Mouse (Mus musculus): ENCODE results near the gene Irs3. TPM values are rescaled to one million over a fixed set of nuclear protein-coding genes. Genes with fewer than 3 reads are reported as not detected.

Irs3 gene
- polyA plus RNA-seq, 1 experiment from 2014 or later: 1.4 TPM

DNA sequence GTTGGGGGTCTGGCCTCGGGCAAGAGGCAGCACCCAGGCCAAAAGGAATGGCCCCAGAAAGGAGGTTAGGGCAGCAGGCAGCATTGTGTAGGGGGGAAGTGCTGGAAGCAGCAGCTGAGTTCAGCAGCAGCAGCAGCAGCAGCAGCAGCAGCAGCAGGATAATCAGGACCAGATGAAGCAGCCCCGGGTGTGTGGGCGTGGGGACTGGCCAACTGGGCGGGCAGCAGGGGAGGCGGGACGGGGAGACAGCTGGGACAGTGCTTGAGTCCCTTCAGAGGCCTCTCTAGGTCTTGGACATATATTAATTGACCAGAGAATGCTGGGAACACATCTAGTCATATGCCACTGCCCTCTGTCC, 34.3 kb downstream of the Irs3 start:
- no peaks in the 10 kb centered on the region; the same call in 1 of the 2 replicates for H3K27me3 ChIP-seq (ENCODE audit: insufficient read depth, low read length)
- H3K9ac ChIP-seq (replicated peaks; ENCODE audit: low read length): peak overlapping the region; percentile 66
- 3% methylated on average over 6 of the region's 6 CpGs for WGBS
- H3K36me3 ChIP-seq (ENCODE audit: insufficient read depth, low read length): peaks cover 9% of the 10 kb centered on the region
- no peaks in the 10 kb centered on the region for H3K9me3 ChIP-seq (ENCODE audit: low read length)
- peak overlapping the region; percentile 46 for H3K4me3 ChIP-seq (ENCODE audit: low read length)
- peak; percentile 82 for ATAC-seq (ENCODE audit: low FRiP score, low TSS enrichment)
- peak overlapping the region; percentile 96 for H3K27ac ChIP-seq (ENCODE audit: low read length)
- peaks cover 56% of the 10 kb centered on the region for H3K4me1 ChIP-seq (ENCODE audit: insufficient read depth, low read length)
- peak overlapping the region; percentile 58 for H3K4me2 ChIP-seq (replicated peaks; ENCODE audit: low read depth, low read length)

DNA sequence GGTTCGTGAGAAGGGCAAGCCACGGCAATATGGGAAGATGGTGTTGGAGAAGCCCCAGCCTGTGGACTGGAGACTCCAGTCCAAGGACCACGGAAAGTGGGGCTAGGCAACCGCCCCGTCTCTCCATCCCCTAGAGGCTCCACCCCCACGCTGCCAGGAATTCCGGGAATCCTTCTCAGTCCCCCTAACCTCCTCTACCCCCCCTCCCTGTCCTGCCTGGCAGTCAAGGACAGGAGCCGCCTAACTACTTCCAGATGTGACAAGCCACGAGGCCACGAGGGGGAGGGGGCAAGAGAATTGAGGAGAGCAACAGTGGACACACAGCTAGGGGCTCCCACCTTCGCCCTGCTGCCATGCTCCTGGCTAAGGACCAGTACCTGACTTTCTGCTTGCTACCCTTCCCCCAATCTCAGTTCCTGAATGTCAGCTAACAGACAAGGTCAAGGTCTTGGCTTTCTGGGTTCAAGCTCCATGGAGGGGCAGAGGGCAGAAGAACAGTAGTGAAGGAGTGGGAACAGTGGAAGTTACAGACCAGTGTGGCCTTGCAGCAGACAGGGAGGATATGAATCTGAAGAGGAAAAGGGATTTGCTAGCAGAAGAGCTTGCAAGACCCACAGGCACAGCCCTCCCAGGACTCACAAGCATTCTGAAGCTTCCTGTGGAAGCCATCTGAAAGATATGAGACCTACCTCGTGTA, 34.8 kb downstream of the Irs3 start:
- Histone ChIP-seq H3K9ac (replicated peaks; ENCODE audit: low read length) (peak overlapping the region; percentile 66), H3K4me2 (replicated peaks; ENCODE audit: low read depth, low read length) (peak overlapping the region; percentile 58), H3K36me3 (ENCODE audit: insufficient read depth, low read length) (peaks cover 12% of the 10 kb centered on the region), H3K4me1 (ENCODE audit: insufficient read depth, low read length) (peaks cover 56% of the 10 kb centered on the region), H3K27ac (ENCODE audit: low read length) (peak overlapping the region; percentile 96), H3K4me3 (ENCODE audit: low read length) (peak overlapping the region; percentile 46), H3K27me3 (ENCODE audit: insufficient read depth, low read length) (no peaks in the 10 kb centered on the region; the same call in 1 of the 2 replicates), H3K9me3 (ENCODE audit: low read length) (no peaks in the 10 kb centered on the region)
- WGBS: 2% methylated on average over 12 of the region's 12 CpGs
- peak; percentile 59 for ATAC-seq (ENCODE audit: low FRiP score, low TSS enrichment)

DNA sequence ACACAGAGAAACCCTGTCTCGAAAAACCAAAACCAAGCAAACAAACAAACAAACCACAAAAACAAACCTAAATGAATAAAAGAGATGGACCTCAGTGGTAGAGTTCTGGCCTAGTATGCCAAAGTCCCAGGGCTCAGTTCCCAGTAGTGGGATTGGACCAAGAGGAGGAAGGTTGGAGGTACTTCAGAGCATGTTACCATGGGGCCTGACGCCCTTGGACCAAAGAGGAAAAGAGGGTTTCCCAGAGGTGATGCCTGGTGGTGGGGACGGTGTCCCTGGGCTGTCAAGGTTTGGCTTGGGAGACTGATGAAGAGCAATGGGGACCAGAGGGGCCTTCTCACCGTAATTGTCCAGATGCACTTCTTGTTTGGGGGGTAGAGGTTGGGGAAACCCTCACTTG, 35.5 kb downstream of the Irs3 start:
- Histone ChIP-seq H3K27me3 (ENCODE audit: insufficient read depth, low read length) (no peaks in the 10 kb centered on the region; the same call in 1 of the 2 replicates), H3K36me3 (ENCODE audit: insufficient read depth, low read length) (peaks cover 12% of the 10 kb centered on the region), H3K4me2 (replicated peaks; ENCODE audit: low read depth, low read length) (peak overlapping the region; percentile 58), H3K9ac (replicated peaks; ENCODE audit: low read length) (peak overlapping the region; percentile 66), H3K4me1 (ENCODE audit: insufficient read depth, low read length) (peaks cover 56% of the 10 kb centered on the region), H3K27ac (ENCODE audit: low read length) (peak overlapping the region; percentile 96), H3K9me3 (ENCODE audit: low read length) (no peaks in the 10 kb centered on the region), H3K4me3 (ENCODE audit: low read length) (peak overlapping the region; percentile 46)
- ATAC-seq (ENCODE audit: low FRiP score, low TSS enrichment): no peak
- WGBS: 44% methylated on average over 4 of the region's 4 CpGs

DNA sequence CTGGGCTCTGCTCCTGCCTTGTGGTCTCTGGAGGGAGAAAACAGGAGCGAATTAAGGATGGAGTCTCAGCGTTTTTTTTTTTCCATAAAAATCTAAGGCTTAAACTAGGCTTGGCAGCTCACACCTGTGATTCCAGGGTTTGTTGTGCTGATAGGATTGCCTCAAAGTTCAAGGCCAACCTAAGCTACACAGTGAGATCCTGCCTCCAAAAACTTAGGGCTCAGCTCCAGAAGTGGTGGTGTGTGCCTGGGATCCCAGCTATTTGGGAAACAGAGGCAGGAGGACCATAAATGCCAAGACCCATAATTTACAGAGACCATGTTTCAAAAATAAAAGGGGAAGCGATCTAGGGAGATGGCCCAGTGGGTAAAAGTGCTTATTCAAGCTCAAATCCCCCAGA, 36.2 kb downstream of the Irs3 start:
- Histone ChIP-seq H3K9ac (replicated peaks; ENCODE audit: low read length) (no peak overlapping the region), H3K36me3 (ENCODE audit: insufficient read depth, low read length) (peaks cover 12% of the 10 kb centered on the region), H3K27ac (ENCODE audit: low read length) (no peak overlapping the region), H3K4me3 (ENCODE audit: low read length) (no peak overlapping the region), H3K27me3 (ENCODE audit: insufficient read depth, low read length) (no peaks in the 10 kb centered on the region; the same call in 1 of the 2 replicates), H3K9me3 (ENCODE audit: low read length) (no peaks in the 10 kb centered on the region), H3K4me1 (ENCODE audit: insufficient read depth, low read length) (peaks cover 56% of the 10 kb centered on the region), H3K4me2 (replicated peaks; ENCODE audit: low read depth, low read length) (peak overlapping the region; percentile 58)
- no peak for ATAC-seq (ENCODE audit: low FRiP score, low TSS enrichment)
- WGBS: 49% methylated on average over 3 of the region's 3 CpGs

DNA sequence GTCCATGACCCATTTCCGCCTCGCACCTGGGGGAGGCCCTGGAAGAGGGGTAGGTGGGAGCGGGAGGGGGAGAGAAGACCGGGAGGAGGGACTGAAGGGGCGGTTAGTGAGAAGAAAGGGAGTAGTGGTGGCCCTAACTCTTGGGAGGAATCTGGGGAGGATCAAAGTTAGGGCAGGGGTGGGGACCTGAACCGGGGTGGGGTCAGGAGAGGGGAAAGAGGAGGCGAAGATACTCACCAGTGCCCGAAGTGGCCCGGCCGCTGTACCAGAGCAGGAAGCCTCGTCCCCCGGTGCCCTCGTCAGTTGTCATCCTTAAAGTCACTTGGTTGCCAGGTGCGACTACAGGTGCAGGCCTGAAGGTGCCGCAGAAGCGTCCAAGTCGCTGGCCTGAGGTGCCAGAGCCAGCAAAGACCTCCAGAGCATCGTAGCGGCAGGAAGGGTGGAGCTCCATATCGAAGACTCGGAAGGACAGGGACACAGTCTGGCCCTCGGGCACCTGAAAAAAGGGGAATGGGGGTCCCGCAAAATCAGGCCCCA, 36.8 kb downstream of the Irs3 start:
- H3K36me3 ChIP-seq (ENCODE audit: insufficient read depth, low read length): peaks cover 12% of the 10 kb centered on the region
- peak overlapping the region; percentile 58 for H3K4me2 ChIP-seq (replicated peaks; ENCODE audit: low read depth, low read length)
- H3K4me1 ChIP-seq (ENCODE audit: insufficient read depth, low read length): peaks cover 56% of the 10 kb centered on the region
- H3K9ac ChIP-seq (replicated peaks; ENCODE audit: low read length): peak overlapping the region; percentile 51
- ATAC-seq (ENCODE audit: low FRiP score, low TSS enrichment): no peak
- no peaks in the 10 kb centered on the region for H3K9me3 ChIP-seq (ENCODE audit: low read length)
- H3K4me3 ChIP-seq (ENCODE audit: low read length): peak overlapping the region; percentile 32
- no peak overlapping the region for H3K27ac ChIP-seq (ENCODE audit: low read length)
- WGBS: 18% methylated on average over 22 of the region's 23 CpGs
- no peaks in the 10 kb centered on the region; the same call in 1 of the 2 replicates for H3K27me3 ChIP-seq (ENCODE audit: insufficient read depth, low read length)

DNA sequence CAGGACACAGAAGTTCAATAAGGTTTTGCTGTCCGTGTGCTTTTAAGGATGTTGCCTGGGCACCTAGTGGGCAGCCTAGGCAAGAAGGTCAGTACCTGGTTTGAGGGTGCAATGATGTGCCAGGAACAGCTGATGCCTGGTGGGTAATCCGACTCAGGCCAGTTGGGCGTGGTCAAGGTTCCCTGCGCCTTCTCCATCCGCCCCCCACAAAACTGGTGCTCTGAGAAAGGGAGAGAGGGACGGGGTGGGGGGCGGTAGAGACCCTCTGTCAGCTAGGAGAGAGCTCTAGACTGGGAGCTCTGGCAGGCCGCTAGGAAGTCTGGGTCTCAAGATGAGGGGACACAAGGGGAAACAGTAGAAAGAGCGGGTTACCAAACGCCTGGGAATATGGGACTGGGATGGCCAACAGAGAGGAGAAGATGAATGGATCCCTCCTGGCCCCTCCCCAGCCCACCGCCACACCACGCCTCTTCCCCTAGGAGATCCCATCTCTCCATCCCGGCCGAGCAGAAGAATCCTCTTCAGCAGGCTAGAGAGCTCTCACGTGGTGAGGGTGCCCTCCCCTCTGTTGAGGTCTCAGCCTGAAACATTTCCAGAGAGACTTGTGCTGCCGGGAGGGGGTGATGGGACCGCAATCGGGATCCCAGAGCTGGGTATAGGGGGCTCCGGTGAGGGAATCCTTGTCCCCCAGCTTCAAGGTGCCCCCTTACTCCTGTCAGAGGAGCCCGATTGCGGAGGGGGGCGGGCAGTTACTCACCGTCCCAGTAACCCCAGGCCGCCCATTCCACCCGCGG, 37.5 kb downstream of the Irs3 start:
- H3K9ac ChIP-seq (replicated peaks; ENCODE audit: low read length): peak overlapping the region; percentile 51

DNA sequence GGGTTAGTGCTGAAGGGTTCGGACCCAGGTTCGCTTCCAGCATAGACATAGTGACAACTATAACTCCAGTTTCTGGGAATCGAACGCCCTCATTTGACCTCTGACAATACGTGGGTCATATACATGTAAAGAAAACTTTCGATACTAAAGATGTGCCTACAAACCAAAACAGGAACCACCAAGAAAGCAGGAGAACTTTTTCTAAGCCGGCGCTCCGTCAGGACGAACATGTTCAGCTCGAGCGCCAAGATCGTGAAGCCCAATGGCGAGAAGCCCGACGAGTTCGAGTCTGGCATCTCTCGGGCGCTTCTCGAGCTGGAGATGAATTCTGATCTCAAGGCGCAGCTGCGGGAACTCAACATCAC, 44.2 kb downstream of the Irs3 start:
- no peak for ATAC-seq (ENCODE audit: low FRiP score, low TSS enrichment)
- H3K4me1 ChIP-seq (ENCODE audit: insufficient read depth, low read length): peaks cover 28% of the 10 kb centered on the region; the same call in 1 of the 2 replicates
- peaks cover 4% of the 10 kb centered on the region for H3K36me3 ChIP-seq (ENCODE audit: insufficient read depth, low read length)
- H3K9ac ChIP-seq (replicated peaks; ENCODE audit: low read length): peak overlapping the region; percentile 79
- WGBS: under 1% methylated on average over 22 of the region's 22 CpGs
- H3K4me3 ChIP-seq (ENCODE audit: low read length): peak overlapping the region; percentile 72
- H3K27me3 ChIP-seq (ENCODE audit: insufficient read depth, low read length): no peaks in the 10 kb centered on the region
- H3K9me3 ChIP-seq (ENCODE audit: low read length): no peaks in the 10 kb centered on the region
- peak overlapping the region; percentile 83 for H3K27ac ChIP-seq (ENCODE audit: low read length)
- H3K4me2 ChIP-seq (replicated peaks; ENCODE audit: low read depth, low read length): peak overlapping the region; percentile 92

More for the DNA sequence above, 37.5 kb downstream of the Irs3 start:
- Histone ChIP-seq H3K27ac (ENCODE audit: low read length) (no peak overlapping the region), H3K4me2 (replicated peaks; ENCODE audit: low read depth, low read length) (peak overlapping the region; percentile 58), H3K36me3 (ENCODE audit: insufficient read depth, low read length) (peaks cover 12% of the 10 kb centered on the region), H3K9me3 (ENCODE audit: low read length) (no peaks in the 10 kb centered on the region), H3K27me3 (ENCODE audit: insufficient read depth, low read length) (no peaks in the 10 kb centered on the region; the same call in 1 of the 2 replicates), H3K4me1 (ENCODE audit: insufficient read depth, low read length) (peaks cover 54% of the 10 kb centered on the region), H3K4me3 (ENCODE audit: low read length) (peak overlapping the region; percentile 32)
- 20% methylated on average over 26 of the region's 26 CpGs for WGBS
- ATAC-seq (ENCODE audit: low FRiP score, low TSS enrichment): no peak

DNA sequence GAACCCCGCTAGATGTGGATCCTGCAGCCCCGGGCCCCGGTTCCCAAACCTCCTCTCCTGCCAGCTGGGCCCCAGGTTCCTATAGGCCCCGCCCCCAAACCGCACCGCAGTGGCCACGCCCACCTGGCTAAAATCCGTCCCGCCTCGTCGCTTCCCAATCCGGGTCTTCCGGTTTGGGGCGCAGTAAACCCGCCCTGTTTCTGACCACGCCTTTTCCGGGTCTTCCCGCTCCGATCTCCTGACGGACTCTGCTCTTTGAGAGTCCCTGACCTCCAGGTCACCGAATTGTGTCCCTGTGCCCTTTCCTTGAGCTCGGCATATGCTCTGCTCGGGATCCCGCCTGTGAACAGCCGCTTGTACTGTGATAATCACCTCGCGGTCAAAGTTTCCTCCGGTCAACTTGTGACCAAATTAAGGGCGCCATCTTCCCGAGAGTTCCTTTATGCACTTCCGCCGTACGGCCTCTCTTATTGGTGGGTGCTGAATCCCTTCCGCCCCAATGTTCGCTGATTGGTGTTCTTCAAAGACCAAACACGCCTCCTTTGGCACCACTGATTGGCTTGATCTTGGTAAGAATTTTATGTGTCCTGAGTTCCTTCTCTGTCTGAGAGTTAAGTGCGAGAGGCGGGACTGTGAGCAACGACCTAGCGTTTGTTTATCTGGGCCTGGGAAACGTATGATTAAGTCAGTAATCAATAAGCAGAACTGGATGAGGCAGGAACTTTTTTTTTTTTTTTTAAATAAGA, 44.7 kb downstream of the Irs3 start, which contains the start of gene Mospd3:
TSS of gene Mospd3 (minus strand) at position 440 of the 746 bp plus-strand sequence.
- Histone ChIP-seq H3K27ac (ENCODE audit: low read length) (peak within 1 kb of the TSS; percentile 93), H3K4me3 (ENCODE audit: low read length) (peak within 1 kb of the TSS; percentile 72), H3K9me3 (ENCODE audit: low read length) (no peaks in the 10 kb centered on the region), H3K4me1 (ENCODE audit: insufficient read depth, low read length) (peaks cover 28% of the 10 kb centered on the region; the same call in 1 of the 2 replicates), H3K36me3 (ENCODE audit: insufficient read depth, low read length) (no peaks in the 10 kb centered on the region), H3K4me2 (replicated peaks; ENCODE audit: low read depth, low read length) (peak within 1 kb of the TSS; percentile 92), H3K27me3 (ENCODE audit: insufficient read depth, low read length) (no peaks in the 10 kb centered on the region), H3K9ac (replicated peaks; ENCODE audit: low read length) (peak within 1 kb of the TSS; percentile 81)
- under 1% methylated on average over 41 of the region's 41 CpGs for WGBS
- ATAC-seq (ENCODE audit: low FRiP score, low TSS enrichment): peak; percentile 95

DNA sequence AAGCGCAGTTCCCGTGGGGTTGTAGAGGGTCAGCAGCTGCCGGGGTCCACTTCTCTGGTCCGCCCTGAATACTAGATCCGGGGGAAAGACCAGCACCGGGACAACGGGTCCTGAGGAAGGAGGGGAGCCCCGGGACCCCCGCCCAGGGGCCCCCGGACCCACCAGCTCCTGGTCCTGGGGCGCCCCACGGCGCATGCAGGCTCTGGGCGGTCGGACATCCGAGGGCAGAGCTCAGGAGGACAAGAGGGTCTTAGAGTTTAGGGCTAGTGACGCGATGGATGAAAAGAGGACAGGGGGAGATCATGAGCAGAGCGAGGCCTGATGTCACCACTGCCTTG, 45.3 kb downstream of the Irs3 start:
- WGBS: under 1% methylated on average over 19 of the region's 19 CpGs
- no peaks in the 10 kb centered on the region for H3K9me3 ChIP-seq (ENCODE audit: low read length)
- peaks cover 28% of the 10 kb centered on the region; the same call in 1 of the 2 replicates for H3K4me1 ChIP-seq (ENCODE audit: insufficient read depth, low read length)
- H3K4me2 ChIP-seq (replicated peaks; ENCODE audit: low read depth, low read length): peak overlapping the region; percentile 92
- no peaks in the 10 kb centered on the region for H3K36me3 ChIP-seq (ENCODE audit: insufficient read depth, low read length)
- H3K9ac ChIP-seq (replicated peaks; ENCODE audit: low read length): peak overlapping the region; percentile 81
- peak overlapping the region; percentile 93 for H3K27ac ChIP-seq (ENCODE audit: low read length)
- no peaks in the 10 kb centered on the region for H3K27me3 ChIP-seq (ENCODE audit: insufficient read depth, low read length)
- peak overlapping the region; percentile 72 for H3K4me3 ChIP-seq (ENCODE audit: low read length)
- ATAC-seq (ENCODE audit: low FRiP score, low TSS enrichment): peak; percentile 66

Data from kidney, embryonic 16.5 days (tissue).